Mouse (Mus musculus) hindbrain, embryonic 11.5 days (tissue): ENCODE data around the gene St5. TPM values are rescaled to one million over a fixed set of nuclear protein-coding genes. Genes with fewer than 3 reads are reported as not detected.
A peak's percentile ranks its signal among the peaks of the same experiment; 100 is the strongest.

ENCODE experiments used
- ATAC-seq: fragments of 200-750 bp; cut with Nextera tagmentation; 2 replicates; pipeline ENCODE4 v1.8.0; 2017; ENCODE audit warnings: mild to moderate bottlenecking, moderate TSS enrichment, moderate library complexity; ENCODE audit not compliant: low FRiP score
- DNase-seq: peaks from one replicate; pipeline ENCODE4 v3.0.0-alpha.2; 2015; ENCODE audit warnings: low spot score
- H3K27ac ChIP-seq: fragments of 300-500 bp; sonication (generic); 2 replicates; pipeline ENCODE4 v1.5.1; 2014; ENCODE audit warnings: mild to moderate bottlenecking, low read depth, low read length
- H3K27me3 ChIP-seq: fragments of 300-500 bp; sonication (generic); 2 replicates; pipeline ENCODE4 v1.6.1; 2014; ENCODE audit warnings: mild to moderate bottlenecking, low read length, moderate library complexity, mixed read lengths; ENCODE audit not compliant: control insufficient read depth, insufficient read depth
- H3K36me3 ChIP-seq: fragments of 300-500 bp; sonication (generic); 2 replicates; pipeline ENCODE4 v1.6.1; 2014; ENCODE audit warnings: mild to moderate bottlenecking, low read length, moderate library complexity, mixed read lengths; ENCODE audit not compliant: control insufficient read depth, insufficient read depth
- H3K4me1 ChIP-seq: fragments of 300-500 bp; sonication (generic); replicated peaks from 2 replicates; pipeline ENCODE4 v1.6.1; 2014; ENCODE audit warnings: low read length, mixed read lengths; ENCODE audit not compliant: control insufficient read depth, insufficient read depth
- H3K4me2 ChIP-seq: fragments of 300-500 bp; sonication (generic); replicated peaks from 2 replicates; pipeline ENCODE4 v1.6.1; 2014; ENCODE audit warnings: mild to moderate bottlenecking, low read depth, low read length
- H3K4me3 ChIP-seq: fragments of 300-500 bp; sonication (generic); 2 replicates; pipeline ENCODE4 v1.5.1; 2014; ENCODE audit warnings: low read depth, low read length
- H3K9ac ChIP-seq: fragments of 300-500 bp; sonication (generic); 2 replicates; pipeline ENCODE4 v1.6.1; 2014; ENCODE audit warnings: low read depth, low read length
- H3K9me3 ChIP-seq: fragments of 300-500 bp; sonication (generic); 2 replicates; pipeline ENCODE4 v1.6.1; 2016; ENCODE audit warnings: low read length; ENCODE audit not compliant: control insufficient read depth
- WGBS: fragments of 180-500 bp; shearing (Covaris S2); extraction: QIAGEN DNeasy Blood & Tissue Kit; methylation state at CpG from one replicate; pipeline ENCODE4 v1.1.7; 2014; 5-methylcytosine and 5-hydroxymethylcytosine counted together
- polyA plus RNA-seq: library from polyadenylated mRNA; unstranded; fragments of >200 nt; fragmentation: Nextera tagmentation; extraction: Ambion mirVana; gene quantifications from 2 replicates; pipeline ENCODE4 v1.2.1, GENCODE M21; 2014

Gene St5
- polyA plus RNA-seq, 1 experiment from 2014 or later: 32.5 TPM

GRCm38 (mm10) chr7:109519936-109520335 lies 183.5 kb downstream of the St5 start:
- H3K4me2 ChIP-seq: peak overlapping the region; percentile 87
- H3K27me3 ChIP-seq: no peaks in the 10 kb centered on the region
- no peak for ATAC-seq
- no peaks in the 10 kb centered on the region for H3K9me3 ChIP-seq
- peak overlapping the region; percentile 95 for H3K9ac ChIP-seq
- H3K4me3 ChIP-seq: peak overlapping the region; percentile 87
- no peak for DNase-seq
- WGBS: 4% methylated on average over 10 of the region's 10 CpGs
- H3K36me3 ChIP-seq: peaks cover 14% of the 10 kb centered on the region; the same call in 1 of the 2 replicates
- H3K27ac ChIP-seq: 0 out of 2 replicates have a peak overlapping the region, but pooled peaks have one; percentile 91
- 0 out of 2 replicates have a peak, but pooled peaks cover 3% of the 10 kb centered on the region for H3K4me1 ChIP-seq

GRCm38 (mm10) chr7:109518838-109519696 lies 184.3 kb downstream of the St5 start, which contains the start of gene Rpl27a:
Rpl27a (plus strand) TSS chr7:109519147.
- Histone ChIP-seq H3K27ac (peak within 1 kb of the TSS; percentile 91), H3K36me3 (peaks cover 11% of the 10 kb centered on the region; the same call in 1 of the 2 replicates), H3K4me1 (0 out of 2 replicates have a peak, but pooled peaks cover 3% of the 10 kb centered on the region), H3K9me3 (no peaks in the 10 kb centered on the region), H3K9ac (peak within 1 kb of the TSS; percentile 95), H3K4me3 (peak within 1 kb of the TSS; percentile 87), H3K4me2 (peak within 1 kb of the TSS; percentile 87), H3K27me3 (no peaks in the 10 kb centered on the region)
- DNase-seq (peak; percentile 99), ATAC-seq (peak; percentile 95)
- under 1% methylated on average over 55 of the region's 72 CpGs for WGBS

- peak overlapping the region; percentile 56 for H3K4me2 ChIP-seq
- DNase-seq (peak; percentile 38), ATAC-seq (no peak; the same call in none of the 2 replicates)
- no peaks in the 10 kb centered on the region for H3K27me3 ChIP-seq
- H3K36me3 ChIP-seq: peaks cover 5% of the 10 kb centered on the region; the same call in 1 of the 2 replicates
- H3K4me3 ChIP-seq: peak overlapping the region; percentile 87
- WGBS: 26% methylated on average over 10 of the region's 10 CpGs
- peak overlapping the region; percentile 91 for H3K27ac ChIP-seq
- H3K9me3 ChIP-seq: no peaks in the 10 kb centered on the region
- H3K4me1 ChIP-seq: 0 out of 2 replicates have a peak, but pooled peaks cover 3% of the 10 kb centered on the region
- H3K9ac ChIP-seq: peak overlapping the region; percentile 73
Measured at GRCm38 (mm10) chr7:109518036-109518681, 185.2 kb downstream of the St5 start.

- H3K27ac ChIP-seq: no peak overlapping the region
- no peaks in the 10 kb centered on the region for H3K27me3 ChIP-seq
- ATAC-seq (no peak), DNase-seq (no peak)
- H3K9me3 ChIP-seq: no peaks in the 10 kb centered on the region
- no peak overlapping the region for H3K9ac ChIP-seq
- H3K4me3 ChIP-seq: no peak overlapping the region
- no peaks in the 10 kb centered on the region for H3K36me3 ChIP-seq
- H3K4me1 ChIP-seq: 0 out of 2 replicates have a peak, but pooled peaks cover 3% of the 10 kb centered on the region
- H3K4me2 ChIP-seq: no peak overlapping the region
- WGBS: 83% methylated on average over 3 of the region's 3 CpGs
Measured at GRCm38 (mm10) chr7:109516500-109516899, 186.9 kb downstream of the St5 start.

DNA sequence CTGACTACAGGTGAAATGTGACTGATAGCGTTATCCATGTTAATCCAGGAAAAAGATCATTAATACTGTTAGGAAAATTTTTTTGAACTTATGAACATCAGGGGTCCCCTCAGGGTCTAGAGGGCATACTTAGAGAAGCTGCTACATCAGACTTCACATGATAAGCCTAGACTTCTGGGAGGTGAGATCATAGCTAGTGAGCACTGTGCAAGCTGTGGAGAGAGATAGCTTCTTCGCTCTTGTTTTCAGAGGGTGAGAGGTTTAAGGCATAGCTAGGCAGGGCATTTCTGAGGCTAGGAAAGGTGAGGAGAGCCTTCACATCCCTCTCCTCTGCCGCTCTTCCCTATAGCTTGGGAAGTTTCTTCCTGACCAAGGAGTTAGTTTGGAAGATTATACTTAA lies 191.6 kb downstream of the St5 start:
- no peak overlapping the region for H3K27ac ChIP-seq
- H3K4me1 ChIP-seq: peaks cover 5% of the 10 kb centered on the region
- DNase-seq: no peak
- WGBS: 88% methylated on average over 3 of the region's 3 CpGs
- no peak for ATAC-seq
- no peak overlapping the region for H3K4me2 ChIP-seq
- H3K36me3 ChIP-seq: no peaks in the 10 kb centered on the region
- no peak overlapping the region for H3K4me3 ChIP-seq
- no peak overlapping the region for H3K9ac ChIP-seq
- H3K27me3 ChIP-seq: no peaks in the 10 kb centered on the region
- H3K9me3 ChIP-seq: no peaks in the 10 kb centered on the region

GRCm38 (mm10) chr7:109510799-109511198 lies 192.6 kb downstream of the St5 start:
- no peak for ATAC-seq
- WGBS: 71% methylated on average over 2 of the region's 2 CpGs

DNA sequence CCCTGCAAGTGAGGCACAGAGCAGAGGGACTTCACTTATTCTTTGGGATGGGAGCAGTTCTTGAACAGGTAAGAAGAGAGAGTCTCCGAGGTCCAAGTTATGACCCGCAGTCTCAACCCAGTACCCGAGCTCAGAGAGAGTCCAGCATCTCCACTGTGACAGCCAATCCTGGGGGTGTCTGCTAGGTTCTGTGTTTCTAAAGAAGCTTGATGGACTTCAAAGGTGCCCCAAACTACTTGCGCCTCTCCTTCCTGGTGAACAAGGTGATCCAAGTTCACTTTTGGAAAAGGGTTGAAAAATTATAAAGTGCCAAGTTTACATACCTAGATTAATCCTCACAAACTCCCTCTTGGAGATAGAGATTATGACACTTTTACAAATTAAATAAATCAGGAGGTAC lies 195.4 kb downstream of the St5 start, which contains the start of gene Trim66:
TSS of gene Trim66 (minus strand) at position 101 of the 400 bp plus-strand sequence.
- Histone ChIP-seq H3K36me3 (no peaks in the 10 kb centered on the region), H3K9ac (peak within 1 kb of the TSS; percentile 19; the same call in 1 of the 2 replicates), H3K9me3 (no peaks in the 10 kb centered on the region), H3K4me2 (0 out of 2 replicates have a peak within 1 kb of the TSS, but pooled peaks have one; percentile 14), H3K27me3 (no peaks in the 10 kb centered on the region), H3K4me3 (no peak within 1 kb of the TSS), H3K27ac (no peak within 1 kb of the TSS), H3K4me1 (peaks cover 5% of the 10 kb centered on the region)
- 86% methylated on average over 4 of the region's 4 CpGs for WGBS
- DNase-seq (no peak), ATAC-seq (no peak)

More at GRCm38 (mm10) chr7:109510799-109511198, 192.6 kb downstream of the St5 start:
- Histone ChIP-seq H3K9ac (no peak overlapping the region), H3K27ac (no peak overlapping the region), H3K4me3 (no peak overlapping the region), H3K27me3 (no peaks in the 10 kb centered on the region), H3K9me3 (no peaks in the 10 kb centered on the region), H3K36me3 (no peaks in the 10 kb centered on the region), H3K4me2 (no peak overlapping the region), H3K4me1 (peaks cover 5% of the 10 kb centered on the region)
- no peak for DNase-seq

GRCm38 (mm10) chr7:109507572-109507971 lies 195.8 kb downstream of the St5 start:
- H3K36me3 ChIP-seq: no peaks in the 10 kb centered on the region
- ATAC-seq (no peak), DNase-seq (no peak)
- peak overlapping the region; percentile 19; the same call in 1 of the 2 replicates for H3K9ac ChIP-seq
- no peaks in the 10 kb centered on the region for H3K9me3 ChIP-seq
- no peak overlapping the region for H3K4me2 ChIP-seq
- H3K4me1 ChIP-seq: peaks cover 5% of the 10 kb centered on the region
- H3K4me3 ChIP-seq: no peak overlapping the region
- H3K27me3 ChIP-seq: no peaks in the 10 kb centered on the region
- H3K27ac ChIP-seq: no peak overlapping the region
- WGBS: 42% methylated on average over 9 of the region's 9 CpGs
